Mouse (Mus musculus) heart, embryonic 15.5 days (tissue): Measurements from ENCODE around the gene Gpx2. TPM values are rescaled to one million over a fixed set of nuclear protein-coding genes. Genes with fewer than 3 reads are reported as not detected.

Experiments used
- ATAC-seq: fragments of 200-750 bp; cut with Nextera tagmentation; replicated peaks from 2 replicates; pipeline ENCODE4 v1.8.0; 2017; ENCODE audit warnings: low read depth, moderate TSS enrichment; ENCODE audit not compliant: insufficient number of reproducible peaks, insufficient read depth, low FRiP score
- H3K27ac ChIP-seq: fragments of 300-500 bp; sonication (generic); 2 replicates; pipeline ENCODE4 v1.5.1; 2015; ENCODE audit warnings: mild to moderate bottlenecking, inconsistent platforms
- H3K27me3 ChIP-seq: fragments of 300-500 bp; sonication (generic); 2 replicates; pipeline ENCODE4 v1.6.1; 2015; ENCODE audit warnings: inconsistent platforms
- H3K36me3 ChIP-seq: fragments of 300-500 bp; sonication (generic); 2 replicates; pipeline ENCODE4 v1.6.1; 2015; ENCODE audit warnings: mild to moderate bottlenecking, inconsistent platforms
- H3K4me1 ChIP-seq: fragments of 300-500 bp; sonication (generic); replicated peaks from 2 replicates; pipeline ENCODE4 v1.6.1; 2015; ENCODE audit warnings: inconsistent platforms
- H3K4me2 ChIP-seq: fragments of 300-500 bp; sonication (generic); 2 replicates; pipeline ENCODE4 v1.6.1; 2015; ENCODE audit warnings: inconsistent platforms, mild to moderate bottlenecking, moderate library complexity
- H3K4me3 ChIP-seq: fragments of 300-500 bp; sonication (generic); 2 replicates; pipeline ENCODE4 v1.5.1; 2015; ENCODE audit warnings: mild to moderate bottlenecking, inconsistent platforms
- H3K9ac ChIP-seq: fragments of 300-500 bp; sonication (generic); 2 replicates; pipeline ENCODE4 v1.6.1; 2015; ENCODE audit warnings: mild to moderate bottlenecking, inconsistent platforms
- H3K9me3 ChIP-seq: fragments of 300-500 bp; sonication (generic); replicated peaks from 2 replicates; pipeline ENCODE4 v1.6.1; 2016; ENCODE audit warnings: inconsistent platforms
- WGBS: fragments of 180-500 bp; shearing (Covaris S2); methylation state at CpG from one replicate; pipeline ENCODE4 v1.1.7; 2015; ENCODE audit warnings: mixed read lengths; 5-methylcytosine and 5-hydroxymethylcytosine counted together
- polyA plus RNA-seq: library from polyadenylated mRNA; unstranded; fragments of >200 nt; fragmentation: Nextera tagmentation; extraction: Ambion mirVana; gene quantifications from 2 replicates; pipeline ENCODE4 v1.2.1, GENCODE M21; 2015

Gpx2 gene
- polyA plus RNA-seq, 1 experiment from 2014 or later: 0.69 TPM

DNA sequence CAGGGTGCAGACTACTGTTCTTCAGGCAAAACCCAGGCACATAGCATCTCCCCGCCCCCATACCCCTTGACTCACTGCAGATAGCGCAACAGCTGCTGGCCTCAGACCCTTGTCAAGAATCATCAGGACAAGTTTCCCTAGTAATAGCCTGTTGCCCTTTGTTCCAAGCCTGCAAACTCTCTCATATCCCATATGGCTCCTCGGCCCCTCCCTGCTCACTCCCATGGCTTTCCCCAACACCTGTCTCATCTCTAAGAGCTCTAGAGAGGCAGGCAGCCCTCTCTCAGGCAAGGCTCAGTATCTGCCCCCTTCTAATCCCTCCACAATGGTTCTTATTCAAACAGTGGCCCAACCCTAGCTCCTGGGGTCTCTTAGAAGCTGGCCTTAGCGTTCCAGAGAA is 25.3 kb upstream of the Gpx2 start:
- no peak overlapping the region for H3K9ac ChIP-seq
- WGBS: 52% methylated on average over 4 of the region's 4 CpGs
- no peak overlapping the region for H3K4me3 ChIP-seq
- H3K36me3 ChIP-seq: no peaks in the 10 kb centered on the region
- H3K27ac ChIP-seq: no peak overlapping the region
- H3K27me3 ChIP-seq: peaks cover 42% of the 10 kb centered on the region
- H3K9me3 ChIP-seq: no peaks in the 10 kb centered on the region
- peaks cover 12% of the 10 kb centered on the region for H3K4me1 ChIP-seq
- no peak for ATAC-seq
- peak overlapping the region; percentile 95; the same call in 1 of the 2 replicates for H3K4me2 ChIP-seq

DNA sequence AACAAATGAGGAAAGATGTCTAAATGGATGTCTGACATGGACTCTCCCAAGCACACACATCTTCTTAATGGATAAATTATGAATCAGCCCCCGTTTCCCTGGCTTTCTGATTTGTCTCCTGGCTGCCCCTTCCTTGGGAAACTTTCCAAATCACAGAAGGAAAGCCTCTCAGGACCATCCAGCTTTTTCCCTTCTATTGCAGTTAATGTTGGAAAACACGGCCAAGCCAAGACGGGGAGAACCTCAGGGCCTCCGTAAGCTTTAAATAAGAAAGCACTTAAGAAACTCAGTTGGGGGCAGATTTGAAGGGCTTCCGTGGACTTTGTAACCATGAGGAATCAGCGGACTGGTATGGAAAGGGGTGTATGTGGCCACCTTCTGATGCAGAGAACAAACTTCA is 24.5 kb upstream of the Gpx2 start:
- no peak for ATAC-seq
- H3K4me2 ChIP-seq: no peak overlapping the region

DNA sequence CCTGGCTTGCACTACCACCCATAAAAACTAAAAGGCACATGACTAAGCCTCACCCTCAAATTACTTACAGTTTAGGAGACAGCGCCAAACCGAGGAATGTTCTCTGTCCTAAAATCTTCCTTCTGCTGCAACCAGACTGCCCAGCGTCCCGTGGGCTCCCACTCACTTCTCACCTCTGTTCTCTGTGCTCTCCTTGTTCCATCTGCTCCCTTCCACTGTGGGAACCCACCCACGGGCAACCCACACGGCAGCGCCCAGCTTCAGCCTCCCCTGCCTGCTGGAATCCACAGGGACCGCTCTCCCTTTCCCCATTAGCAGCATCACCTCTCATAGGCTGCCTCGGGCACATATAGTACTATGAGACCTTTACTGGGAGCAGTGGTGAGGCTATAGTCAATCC is 23.6 kb upstream of the Gpx2 start:
- Histone ChIP-seq H3K4me3 (no peak overlapping the region), H3K36me3 (no peaks in the 10 kb centered on the region), H3K9ac (no peak overlapping the region), H3K27me3 (peaks cover 31% of the 10 kb centered on the region), H3K4me1 (peaks cover 12% of the 10 kb centered on the region), H3K27ac (no peak overlapping the region), H3K4me2 (no peak overlapping the region), H3K9me3 (no peaks in the 10 kb centered on the region)
- ATAC-seq: no peak
- WGBS: 86% methylated on average over 9 of the region's 9 CpGs

More for the DNA sequence above, 24.5 kb upstream of the Gpx2 start:
- no peak overlapping the region for H3K27ac ChIP-seq
- 71% methylated on average over 6 of the region's 6 CpGs for WGBS
- H3K9me3 ChIP-seq: no peaks in the 10 kb centered on the region
- H3K4me3 ChIP-seq: no peak overlapping the region
- H3K9ac ChIP-seq: no peak overlapping the region
- H3K36me3 ChIP-seq: no peaks in the 10 kb centered on the region
- H3K27me3 ChIP-seq: peaks cover 34% of the 10 kb centered on the region
- H3K4me1 ChIP-seq: peaks cover 12% of the 10 kb centered on the region

GRCm38 (mm10) chr12:76818120-76818519 is 22.8 kb upstream of the Gpx2 start:
- no peak overlapping the region for H3K4me2 ChIP-seq
- no peak overlapping the region; the same call in 1 of the 2 replicates for H3K27ac ChIP-seq
- H3K4me3 ChIP-seq: no peak overlapping the region
- WGBS: 74% methylated on average over 4 of the region's 4 CpGs
- peaks cover 12% of the 10 kb centered on the region for H3K4me1 ChIP-seq
- peaks cover 23% of the 10 kb centered on the region for H3K27me3 ChIP-seq
- H3K9ac ChIP-seq: no peak overlapping the region
- ATAC-seq: no peak
- no peaks in the 10 kb centered on the region for H3K9me3 ChIP-seq
- no peaks in the 10 kb centered on the region for H3K36me3 ChIP-seq

DNA sequence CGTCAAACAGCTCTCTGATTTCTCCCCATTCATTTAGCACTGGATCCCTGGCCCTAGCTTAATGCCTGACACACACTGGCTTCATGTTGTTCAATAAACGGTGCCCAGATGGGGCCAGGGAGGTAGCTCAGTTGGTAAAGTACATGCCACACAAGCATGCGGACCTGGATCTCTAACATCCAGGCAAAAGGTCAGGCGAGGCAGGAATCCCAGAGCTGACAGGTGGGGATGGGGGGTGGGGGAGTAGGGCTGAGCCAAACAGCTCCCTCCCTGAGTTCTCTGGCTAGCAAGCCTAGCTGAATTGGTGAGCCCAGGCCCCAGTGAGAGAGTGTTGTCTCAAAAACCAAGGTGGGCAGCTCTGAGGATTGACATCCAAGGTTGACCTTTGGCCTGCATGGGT is 21.8 kb upstream of the Gpx2 start:
- H3K36me3 ChIP-seq: no peaks in the 10 kb centered on the region
- 56% methylated on average over 4 of the region's 4 CpGs for whole genome bisulfite sequencing
- H3K4me3 ChIP-seq: no peak overlapping the region
- peaks cover 19% of the 10 kb centered on the region for H3K27me3 ChIP-seq
- no peak overlapping the region for H3K4me2 ChIP-seq
- ATAC-seq: no peak
- H3K9ac ChIP-seq: no peak overlapping the region
- peaks cover 9% of the 10 kb centered on the region; the same call in 1 of the 2 replicates for H3K4me1 ChIP-seq
- H3K9me3 ChIP-seq: no peaks in the 10 kb centered on the region
- no peak overlapping the region for H3K27ac ChIP-seq

DNA sequence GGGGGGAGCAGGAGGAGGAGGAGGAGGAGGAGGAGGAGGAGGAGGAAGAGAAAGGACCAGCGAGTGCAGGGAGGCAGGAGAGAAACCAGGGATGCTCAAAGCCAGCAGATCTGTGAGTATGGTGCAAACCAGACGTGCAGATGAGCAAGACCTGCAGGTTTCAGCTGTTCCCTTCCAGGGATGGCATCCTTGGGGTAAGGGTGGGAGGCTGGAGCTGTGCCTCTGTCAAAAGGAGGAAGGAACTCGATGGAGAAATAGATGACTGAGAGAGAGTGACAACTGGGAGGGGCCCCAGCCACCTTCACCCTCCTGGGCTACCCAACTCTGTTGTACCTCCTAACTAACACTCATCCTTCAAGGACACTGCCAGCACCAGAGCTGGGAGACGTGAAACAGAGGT is 21.4 kb upstream of the Gpx2 start:
- H3K27me3 ChIP-seq: peaks cover 19% of the 10 kb centered on the region

DNA sequence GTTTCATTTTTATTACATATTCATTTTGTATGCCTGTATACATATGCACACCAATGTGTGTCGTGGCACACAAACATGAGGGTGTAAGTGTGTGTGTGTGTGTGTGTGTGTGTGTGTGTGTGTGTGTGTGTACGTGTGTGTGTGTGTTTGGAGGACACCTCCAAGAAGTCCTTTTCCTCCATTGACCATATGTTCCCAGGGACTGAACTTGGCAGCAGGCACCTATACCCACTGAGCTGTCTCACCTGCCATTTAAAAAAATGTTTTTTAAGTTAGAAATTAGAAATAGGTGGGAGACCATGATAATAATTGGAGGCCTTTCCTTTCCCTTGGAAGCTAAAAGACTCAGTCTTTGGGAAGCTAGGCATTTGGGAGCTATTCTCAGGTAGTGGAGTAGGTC is 18.8 kb upstream of the Gpx2 start:
- ATAC-seq: no peak

More for the DNA sequence above, 21.4 kb upstream of the Gpx2 start:
- Histone ChIP-seq H3K36me3 (no peaks in the 10 kb centered on the region), H3K4me2 (no peak overlapping the region), H3K4me1 (peaks cover 9% of the 10 kb centered on the region; the same call in 1 of the 2 replicates), H3K4me3 (no peak overlapping the region), H3K9me3 (no peaks in the 10 kb centered on the region), H3K9ac (no peak overlapping the region), H3K27ac (no peak overlapping the region)
- 49% methylated on average over 4 of the region's 4 CpGs for WGBS
- no peak for ATAC-seq

GRCm38 (mm10) chr12:76813543-76813942 is 18.2 kb upstream of the Gpx2 start:
- no peak overlapping the region for H3K27ac ChIP-seq
- 64% methylated on average over 10 of the region's 10 CpGs for WGBS
- ATAC-seq: no peak

More for the DNA sequence above, 18.8 kb upstream of the Gpx2 start:
- Histone ChIP-seq H3K36me3 (no peaks in the 10 kb centered on the region), H3K9ac (no peak overlapping the region), H3K27me3 (no peaks in the 10 kb centered on the region), H3K27ac (no peak overlapping the region), H3K4me2 (no peak overlapping the region), H3K4me3 (no peak overlapping the region), H3K4me1 (0 out of 2 replicates have a peak, but pooled peaks cover 3% of the 10 kb centered on the region), H3K9me3 (no peaks in the 10 kb centered on the region)
- 84% methylated on average over 2 of the region's 2 CpGs for WGBS

DNA sequence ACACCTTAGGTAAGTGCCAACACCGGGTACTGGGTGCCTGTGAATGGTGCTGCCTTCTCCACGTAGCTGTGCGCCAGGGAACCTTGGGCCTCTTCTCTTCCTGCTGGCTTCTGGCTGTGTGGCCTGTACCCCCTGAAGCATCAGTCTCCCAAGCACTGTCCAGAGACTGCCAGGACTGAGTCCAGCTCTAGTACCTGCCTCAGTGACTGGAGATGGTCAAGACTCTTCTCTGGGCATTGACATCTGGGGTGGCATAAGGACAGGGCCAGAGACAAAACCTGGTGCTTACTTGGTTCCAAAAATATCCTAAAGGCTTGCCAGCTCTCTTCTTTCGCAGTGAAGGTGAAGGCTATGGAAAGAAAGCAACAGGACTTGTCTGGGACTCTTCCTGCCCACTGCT is 15.7 kb upstream of the Gpx2 start:
- no peak for ATAC-seq
- H3K27ac ChIP-seq: no peak overlapping the region
- no peak overlapping the region for H3K9ac ChIP-seq

More at GRCm38 (mm10) chr12:76813543-76813942, 18.2 kb upstream of the Gpx2 start:
- H3K4me2 ChIP-seq: no peak overlapping the region
- no peak overlapping the region for H3K9ac ChIP-seq
- H3K36me3 ChIP-seq: no peaks in the 10 kb centered on the region
- no peak overlapping the region for H3K4me3 ChIP-seq
- no peaks in the 10 kb centered on the region for H3K27me3 ChIP-seq
- H3K4me1 ChIP-seq: 0 out of 2 replicates have a peak, but pooled peaks cover 3% of the 10 kb centered on the region
- H3K9me3 ChIP-seq: no peaks in the 10 kb centered on the region

GRCm38 (mm10) chr12:76810491-76810890 is 15.1 kb upstream of the Gpx2 start:
- Histone ChIP-seq H3K9ac (no peak overlapping the region), H3K4me2 (no peak overlapping the region), H3K27me3 (0 out of 2 replicates have a peak, but pooled peaks cover 4% of the 10 kb centered on the region), H3K4me1 (no peaks in the 10 kb centered on the region), H3K9me3 (no peaks in the 10 kb centered on the region), H3K36me3 (no peaks in the 10 kb centered on the region), H3K4me3 (no peak overlapping the region), H3K27ac (no peak overlapping the region)
- 72% methylated on average over 5 of the region's 5 CpGs for WGBS
- ATAC-seq: no peak

More for the DNA sequence above, 15.7 kb upstream of the Gpx2 start:
- no peaks in the 10 kb centered on the region for H3K36me3 ChIP-seq
- H3K9me3 ChIP-seq: no peaks in the 10 kb centered on the region
- H3K27me3 ChIP-seq: 0 out of 2 replicates have a peak, but pooled peaks cover 4% of the 10 kb centered on the region
- no peak overlapping the region for H3K4me2 ChIP-seq
- H3K4me3 ChIP-seq: no peak overlapping the region
- H3K4me1 ChIP-seq: no peaks in the 10 kb centered on the region
- 79% methylated on average over 4 of the region's 4 CpGs for WGBS

- no peak overlapping the region for H3K27ac ChIP-seq
- ATAC-seq: no peak
Measured at GRCm38 (mm10) chr12:76807796-76808195, 12.4 kb upstream of the Gpx2 start.

DNA sequence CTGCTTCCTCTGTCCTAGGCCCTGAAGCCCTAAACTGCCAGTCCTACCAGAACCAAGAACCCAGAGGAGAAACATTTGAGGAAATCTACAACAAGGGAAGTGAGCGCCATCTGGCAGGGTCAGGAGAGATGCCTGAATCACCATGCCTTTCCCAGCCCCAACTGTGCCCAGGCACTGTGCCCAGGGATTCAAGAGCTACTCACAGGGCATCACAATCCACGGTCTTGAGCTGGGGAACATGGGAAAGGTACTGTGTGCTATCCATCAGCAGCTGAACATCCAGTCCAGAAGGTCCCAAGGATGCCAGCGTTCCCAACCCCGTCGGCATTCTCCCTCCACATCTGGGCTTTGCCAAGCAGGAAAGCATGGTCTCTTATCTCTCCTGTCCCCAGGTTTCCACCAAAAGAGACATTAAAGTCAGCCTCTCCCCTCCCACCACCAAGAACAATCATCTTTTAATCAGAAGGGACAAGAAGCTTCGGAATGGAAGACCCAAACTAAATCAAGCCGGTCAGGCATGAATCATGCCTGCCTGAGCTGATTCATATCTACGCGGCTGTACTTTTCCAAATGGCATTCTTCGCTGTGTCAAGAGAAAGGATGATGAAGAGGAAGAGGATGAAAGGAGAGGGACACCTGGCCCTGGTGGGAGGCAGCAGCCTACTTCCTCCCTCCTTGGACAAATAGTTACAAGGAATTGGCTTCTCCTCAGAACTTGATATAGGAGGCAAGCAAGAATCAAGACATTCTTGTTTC is 9.9 kb upstream of the Gpx2 start:
- no peak overlapping the region for H3K27ac ChIP-seq
- no peak for ATAC-seq
- no peak overlapping the region for H3K9ac ChIP-seq
- no peak overlapping the region for H3K4me2 ChIP-seq
- 82% methylated on average over 10 of the region's 10 CpGs for WGBS
- peaks cover 9% of the 10 kb centered on the region for H3K4me1 ChIP-seq
- H3K4me3 ChIP-seq: no peak overlapping the region
- H3K9me3 ChIP-seq: no peaks in the 10 kb centered on the region
- peaks cover 5% of the 10 kb centered on the region; the same call in 1 of the 2 replicates for H3K27me3 ChIP-seq
- H3K36me3 ChIP-seq: no peaks in the 10 kb centered on the region

More at GRCm38 (mm10) chr12:76807796-76808195, 12.4 kb upstream of the Gpx2 start:
- Histone ChIP-seq H3K9me3 (no peaks in the 10 kb centered on the region), H3K4me3 (no peak overlapping the region), H3K9ac (no peak overlapping the region), H3K36me3 (no peaks in the 10 kb centered on the region), H3K4me1 (peaks cover 9% of the 10 kb centered on the region), H3K27me3 (0 out of 2 replicates have a peak, but pooled peaks cover 4% of the 10 kb centered on the region), H3K4me2 (no peak overlapping the region)
- WGBS: 66% methylated on average over 10 of the region's 10 CpGs
